Mouse (Mus musculus) embryonic fibroblast, embryonic 13.5 days (primary cell): ENCODE results near the gene Pklr.

Source experiments
- CTCF ChIP-seq: IDR thresholded peaks from 2 replicates; pipeline ENCODE4 v1.5.1; 2011; ENCODE audit warnings: mild to moderate bottlenecking, control low read depth, low read length, moderate library complexity, borderline replicate concordance; ENCODE audit not compliant: insufficient read depth
- POLR2A ChIP-seq: IDR thresholded peaks from 2 replicates; pipeline ENCODE4 v1.6.1; 2011; ENCODE audit warnings: low read depth, mild to moderate bottlenecking, control low read depth, low read length, moderate library complexity

- no peak for TF ChIP-seq CTCF
- TF ChIP-seq POLR2A: no peak
These were observed 21.0 kb downstream of the Pklr start for GRCm38 (mm10) chr3:89156951-89157350.
